Mouse (Mus musculus): ENCODE results near the gene Vps18.

DNA sequence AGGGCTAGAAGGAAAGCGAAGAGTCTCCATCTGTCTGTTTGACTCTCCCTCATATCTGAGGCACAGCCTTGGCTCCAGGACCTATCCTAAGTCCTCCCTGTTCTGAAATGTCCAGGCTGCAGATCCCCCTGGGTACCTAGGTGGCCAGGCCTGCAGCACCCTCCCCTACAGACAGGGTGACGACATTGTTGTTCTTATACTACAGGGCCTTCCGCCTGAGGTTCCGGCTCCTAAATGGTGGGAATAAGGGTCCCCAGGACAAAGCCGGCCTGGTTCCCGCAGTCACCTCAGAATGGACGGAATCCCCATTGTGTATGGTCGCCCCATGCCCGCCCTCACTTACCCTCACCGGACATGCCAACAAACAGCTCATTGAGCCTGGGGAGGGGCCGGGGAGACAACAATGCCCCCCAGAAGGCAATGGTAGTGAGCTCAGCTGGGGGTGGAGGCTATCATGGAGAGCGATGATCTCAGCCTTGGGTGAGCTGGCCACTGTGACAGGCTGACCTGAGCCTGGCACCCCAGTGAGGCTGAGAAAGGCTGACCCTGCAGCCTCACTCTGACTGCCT, 26.3 kb downstream of the Vps18 start:
- no peak for TF ChIP-seq CTCF (IDR thresholded peaks at IDR 0.05; ENCODE audit: extremely low read depth, insufficient read depth, low read length)
- TF ChIP-seq POLR2A (IDR thresholded peaks at IDR 0.05; ENCODE audit: extremely low read depth, insufficient read depth, low read length), result no peak

Data from cortical plate, adult 2 months (tissue).